Mouse (Mus musculus) left cerebral cortex, adult 18-20 months (tissue): ENCODE results near the gene Trim28. TPM values are rescaled to one million over a fixed set of nuclear protein-coding genes. Genes with fewer than 3 reads are reported as not detected.

ENCODE experiments used
- DNase-seq, 2 experiments: peaks; one replicate each; pipeline ENCODE4 v3.0.0; 2021 to 2022; ENCODE audit warnings: low spot score in 2 of 2, mixed read lengths in 1 of 2
- long read RNA-seq, 2 experiments: library from polyadenylated mRNA; stranded (forward); transcript quantifications; one replicate each; pipeline ENCODE4 v2.0.0; 2021
- total RNA-seq, 2 experiments: library from RNA; stranded (reverse); gene quantifications; 2 replicates each; pipeline ENCODE4 v1.2.3; 2021

The Trim28 gene
- 100 to 1,000 TPM; 206 to 207 TPM for total RNA-seq
- long read RNA-seq, experiment 1, transcript Trim28-201 (17 exons, 3,245 nt), result major isoform, 181 of 278 reads
- long read RNA-seq, experiment 1, partial matches to known transcripts, result 11 of 278 reads
- long read RNA-seq, experiment 1, other reads (novel, unspliced or antisense), result 86 of 278 reads
- long read RNA-seq, experiment 2, transcript Trim28-201 (17 exons, 3,245 nt), result major isoform, 126 of 185 reads
- long read RNA-seq, experiment 2, partial matches to known transcripts, result 14 of 185 reads
- long read RNA-seq, experiment 2, other reads (novel, unspliced or antisense), result 45 of 185 reads

DNA sequence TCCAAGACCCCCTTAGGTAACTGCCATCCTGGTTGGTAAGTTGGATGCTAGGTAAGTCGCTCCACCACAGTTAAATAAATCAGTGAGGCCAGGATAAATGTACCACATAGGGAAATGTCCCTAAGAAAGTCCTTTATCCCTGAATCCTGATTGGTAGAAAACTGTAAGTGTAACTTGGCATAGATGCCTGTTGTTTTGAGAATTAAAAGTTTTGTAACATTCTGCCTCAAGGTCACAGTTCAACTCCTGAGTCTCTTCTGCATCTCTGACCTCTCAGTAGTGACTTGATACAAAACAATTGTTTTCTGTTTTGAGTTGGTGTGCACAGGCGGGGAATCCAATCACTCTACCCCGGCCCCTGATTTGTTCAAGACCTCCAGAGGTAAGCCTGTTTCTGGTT, at the start of gene Trim28:
Gene Trim28 (plus strand): TSS at position 264 of the 400 bp plus-strand sequence.
- no peak for DNase-seq

DNA sequence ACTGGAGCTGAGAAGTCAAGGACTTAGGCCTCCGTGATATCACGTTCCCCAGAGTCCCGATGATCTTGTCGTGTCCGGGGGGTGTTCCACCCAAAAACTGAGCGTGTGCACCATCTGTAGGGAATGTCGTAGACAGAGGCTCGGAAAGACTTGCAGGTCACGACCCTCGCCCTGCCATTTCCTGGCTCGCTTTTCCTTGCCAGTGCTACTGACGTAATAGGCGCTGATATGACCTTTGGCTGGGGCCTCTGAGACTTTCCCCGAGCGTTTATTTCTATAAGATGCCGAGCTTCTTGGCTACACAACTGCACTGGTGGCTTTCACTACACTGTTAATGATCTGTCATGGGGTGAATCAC, 49.1 kb upstream of the Trim28 start:
- no peak for DNase-seq

DNA sequence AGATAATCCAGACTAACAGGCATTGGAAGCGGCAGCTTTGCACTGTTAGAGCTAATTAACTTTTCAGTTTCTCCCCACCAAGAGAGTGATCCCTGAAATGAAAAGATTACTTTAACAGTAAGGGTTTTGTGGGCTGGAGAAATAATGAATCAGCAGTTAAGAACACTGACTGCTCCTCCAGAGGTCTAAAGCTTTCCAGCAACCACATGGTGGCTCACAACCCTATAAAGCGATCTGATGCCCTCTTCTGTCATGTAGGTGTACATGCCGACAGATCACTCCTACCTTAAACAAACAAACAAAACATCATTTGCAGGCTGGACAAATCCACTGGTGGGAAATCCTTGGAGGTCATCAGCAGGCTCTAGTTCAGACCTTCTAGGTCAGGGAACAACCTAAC, 44.0 kb upstream of the Trim28 start:
- DNase-seq, result no peak

DNA sequence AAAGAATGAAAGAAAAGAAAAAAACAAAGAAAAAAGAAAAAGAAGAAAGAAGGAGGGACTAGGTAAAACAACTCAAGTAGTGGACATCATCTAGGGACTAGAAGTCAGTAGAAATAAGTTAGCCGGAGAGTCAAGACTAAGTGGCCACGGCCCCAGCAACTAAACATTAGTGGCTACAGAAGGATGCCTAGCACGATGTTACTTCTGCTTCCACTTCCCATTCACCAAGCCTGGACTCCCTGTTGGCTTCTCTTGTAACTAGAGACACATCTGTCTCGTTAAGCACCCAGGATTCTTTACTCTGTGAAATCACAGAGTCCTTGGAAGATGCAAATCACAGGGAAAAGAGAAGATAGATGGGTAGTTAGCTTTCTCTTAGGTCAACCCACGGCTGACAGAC, 41.4 kb upstream of the Trim28 start:
- DNase-seq, result no peak

DNA sequence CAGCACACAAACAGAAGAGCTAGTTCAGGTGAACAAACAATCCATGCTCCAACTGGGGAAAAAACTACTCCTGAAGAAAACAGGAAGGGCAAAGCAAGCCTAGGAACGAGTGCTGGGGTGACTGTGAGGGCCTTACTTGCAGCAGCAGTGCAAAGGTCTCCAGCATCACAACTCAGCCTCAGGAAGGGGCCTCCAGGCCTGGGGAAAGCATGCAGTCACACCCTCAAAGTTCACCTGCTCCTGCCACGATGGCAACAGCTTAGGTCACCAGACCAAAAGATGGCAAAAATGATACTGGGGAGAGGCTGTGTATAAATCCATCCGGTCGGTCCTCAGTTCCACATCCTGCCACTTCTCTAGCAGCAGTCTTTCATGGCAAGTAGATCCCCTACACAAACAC, 40.0 kb upstream of the Trim28 start:
- no peak for DNase-seq

DNA sequence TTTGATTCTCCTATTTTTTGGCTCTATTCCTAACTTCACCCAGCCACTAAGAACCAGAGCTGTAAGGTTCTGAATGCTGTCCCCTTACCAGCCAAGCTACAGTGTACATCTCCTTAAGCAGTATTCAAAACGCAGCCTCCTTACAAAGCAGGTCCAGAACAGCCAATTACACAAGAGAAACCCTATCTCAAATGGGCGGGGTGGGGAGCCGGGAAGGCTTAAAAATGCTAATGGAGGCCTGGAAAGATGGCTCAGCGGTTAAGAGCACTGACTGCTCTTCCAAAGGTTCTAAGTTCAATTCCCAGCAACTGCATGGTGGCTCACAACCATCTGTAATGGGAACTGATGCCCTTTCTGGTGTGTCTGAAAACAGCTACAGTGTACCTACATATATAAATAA, 39.2 kb upstream of the Trim28 start:
- no peak for DNase-seq

DNA sequence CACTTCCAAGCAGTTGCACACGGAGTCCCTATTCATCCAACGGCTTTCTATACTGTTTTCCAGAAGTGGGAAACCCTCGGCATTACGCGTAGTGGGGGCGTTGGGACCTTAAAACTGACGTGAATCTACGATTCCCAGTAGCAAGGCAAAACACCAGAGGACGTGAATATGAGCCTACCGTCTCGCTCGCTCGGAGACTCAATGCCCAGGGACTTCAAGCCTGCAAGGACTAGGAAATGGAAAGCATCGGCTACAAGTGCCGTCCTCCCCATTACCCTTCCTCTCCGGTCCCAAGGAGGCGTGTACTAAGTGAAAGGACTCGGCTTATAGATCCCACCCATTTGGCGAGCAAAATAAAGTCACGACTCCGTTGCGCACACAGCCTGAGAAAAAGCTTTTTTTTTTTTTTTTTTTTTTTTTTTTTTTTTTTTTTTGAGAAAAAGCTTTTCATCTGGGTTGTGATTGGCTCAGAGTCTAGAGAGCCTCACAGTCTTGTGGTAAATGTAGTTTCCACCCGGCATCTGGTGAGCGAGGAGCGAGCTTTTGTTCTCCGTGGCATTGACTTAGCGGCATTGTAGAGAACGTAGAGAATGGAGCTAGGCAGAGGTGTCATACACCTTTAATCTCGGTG, 37.3 kb upstream of the Trim28 start:
- DNase-seq, result peak; percentile 29 to 57

DNA sequence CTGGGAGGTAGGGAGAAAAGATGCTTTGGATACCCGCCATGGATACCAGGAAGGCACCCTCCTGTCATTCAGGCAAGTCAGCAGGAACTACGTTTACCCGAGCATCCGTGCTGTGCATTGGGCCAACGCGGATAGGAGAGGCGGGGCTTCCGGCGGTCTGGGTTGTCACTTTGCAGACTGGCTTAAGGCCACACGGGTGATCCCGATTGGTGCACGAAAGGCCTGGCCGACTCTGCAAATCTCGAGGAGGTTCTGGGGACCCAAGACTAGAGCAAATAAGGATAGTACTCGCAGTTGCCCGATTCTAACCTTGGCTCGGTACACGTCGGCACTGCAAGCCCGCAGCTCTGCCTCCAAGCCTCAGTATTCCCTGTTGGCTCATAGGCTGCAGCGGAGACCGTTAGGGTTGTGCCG, 33.2 kb upstream of the Trim28 start, which contains the start of gene Zfp324:
Gene Zfp324 (plus strand): TSS at position 161 of the 414 bp plus-strand sequence.
- DNase-seq, result peak; percentile 85 to 91

DNA sequence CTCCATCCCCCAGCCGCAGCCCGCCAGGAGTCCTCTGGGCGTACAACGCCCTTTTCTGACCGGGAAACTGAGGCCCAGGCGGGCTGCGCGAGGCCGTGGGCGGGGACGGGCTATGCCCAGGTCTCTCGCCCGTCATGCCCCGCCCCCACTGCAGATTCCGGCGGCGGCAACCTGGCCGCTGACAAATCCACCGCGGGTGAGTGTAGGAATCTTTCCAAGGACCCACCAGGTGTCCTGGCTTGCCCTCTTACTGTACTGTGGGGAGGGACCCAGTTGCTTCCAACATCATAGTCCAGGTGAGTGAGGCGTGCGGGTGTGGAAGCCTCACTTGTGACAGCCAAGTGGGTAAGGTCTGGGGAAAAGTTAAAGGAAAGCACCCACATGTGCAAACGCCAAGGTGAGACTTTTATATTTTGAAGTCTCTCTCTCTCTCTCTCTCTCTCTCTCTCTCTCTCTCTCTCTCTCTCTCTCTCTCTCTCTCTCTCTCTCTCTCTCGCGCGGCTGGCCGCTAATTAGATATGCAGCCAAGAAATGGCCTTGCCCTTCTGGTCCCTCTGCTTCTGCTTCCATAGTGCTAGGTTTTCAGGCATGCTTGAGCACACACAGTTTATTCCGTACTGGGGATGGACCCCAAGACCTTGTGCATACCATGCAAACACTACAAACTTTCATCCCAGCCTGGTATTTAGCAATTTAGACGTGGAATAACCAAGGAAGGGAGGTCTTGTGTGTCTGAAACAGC, 32.6 kb upstream of the Trim28 start:
- peak; percentile 48 to 61 for DNase-seq

DNA sequence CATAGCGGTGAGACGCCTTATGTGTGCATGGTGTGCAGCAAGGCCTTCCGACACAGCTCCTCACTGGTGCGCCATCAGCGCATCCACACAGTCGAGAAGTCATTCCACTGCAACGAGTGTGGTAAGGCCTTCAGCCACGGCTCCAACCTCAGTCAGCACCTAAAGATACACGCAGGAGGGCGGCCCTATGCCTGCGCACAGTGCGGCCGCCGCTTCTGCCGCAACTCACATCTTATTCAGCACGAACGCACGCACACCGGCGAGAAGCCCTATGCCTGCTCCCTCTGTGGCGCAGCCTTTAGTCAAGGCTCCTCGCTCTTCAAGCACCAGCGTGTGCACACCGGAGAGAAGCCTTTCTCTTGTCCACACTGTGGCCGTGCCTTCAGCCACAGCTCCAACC, 28.0 kb upstream of the Trim28 start:
- no peak for DNase-seq

DNA sequence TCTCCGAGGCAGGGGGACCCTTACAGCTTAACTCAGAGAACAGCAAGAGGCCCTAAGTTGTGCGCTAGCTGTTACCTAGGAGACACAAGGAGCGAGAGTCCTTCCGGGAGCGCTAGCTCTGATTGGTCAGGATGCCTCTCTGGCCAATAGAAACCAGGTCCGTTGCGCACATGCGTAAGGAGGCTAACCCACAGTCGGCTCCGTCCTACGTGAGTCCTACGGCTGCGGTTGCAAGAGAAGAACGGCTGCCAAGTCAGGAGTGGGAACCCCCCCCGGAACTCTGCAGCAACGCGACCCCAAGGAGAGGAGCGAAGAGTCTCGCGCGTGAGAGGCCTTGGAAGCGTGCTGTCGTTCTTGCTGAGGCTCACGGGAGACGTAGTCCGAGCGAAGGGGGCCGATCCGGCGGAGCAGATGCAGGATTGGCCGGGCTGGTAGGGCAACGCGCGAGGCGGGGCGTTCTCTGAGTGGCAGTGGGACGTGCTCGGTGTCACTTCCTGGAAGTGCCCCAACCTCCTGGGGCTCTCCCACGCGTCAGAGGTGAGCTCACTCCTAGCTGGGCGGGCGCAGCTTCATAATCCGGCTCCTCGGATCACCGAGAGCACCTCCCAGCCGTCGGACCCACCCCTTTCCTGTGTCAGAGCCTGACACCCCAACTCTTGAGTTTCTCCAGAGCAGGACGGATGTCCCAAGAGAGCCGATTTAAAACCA, 21.1 kb upstream of the Trim28 start, which contains the start of gene Zfp446:
Gene Zfp446 (plus strand): TSS at position 167 of the 708 bp plus-strand sequence.
- peak; percentile 99 for DNase-seq

DNA sequence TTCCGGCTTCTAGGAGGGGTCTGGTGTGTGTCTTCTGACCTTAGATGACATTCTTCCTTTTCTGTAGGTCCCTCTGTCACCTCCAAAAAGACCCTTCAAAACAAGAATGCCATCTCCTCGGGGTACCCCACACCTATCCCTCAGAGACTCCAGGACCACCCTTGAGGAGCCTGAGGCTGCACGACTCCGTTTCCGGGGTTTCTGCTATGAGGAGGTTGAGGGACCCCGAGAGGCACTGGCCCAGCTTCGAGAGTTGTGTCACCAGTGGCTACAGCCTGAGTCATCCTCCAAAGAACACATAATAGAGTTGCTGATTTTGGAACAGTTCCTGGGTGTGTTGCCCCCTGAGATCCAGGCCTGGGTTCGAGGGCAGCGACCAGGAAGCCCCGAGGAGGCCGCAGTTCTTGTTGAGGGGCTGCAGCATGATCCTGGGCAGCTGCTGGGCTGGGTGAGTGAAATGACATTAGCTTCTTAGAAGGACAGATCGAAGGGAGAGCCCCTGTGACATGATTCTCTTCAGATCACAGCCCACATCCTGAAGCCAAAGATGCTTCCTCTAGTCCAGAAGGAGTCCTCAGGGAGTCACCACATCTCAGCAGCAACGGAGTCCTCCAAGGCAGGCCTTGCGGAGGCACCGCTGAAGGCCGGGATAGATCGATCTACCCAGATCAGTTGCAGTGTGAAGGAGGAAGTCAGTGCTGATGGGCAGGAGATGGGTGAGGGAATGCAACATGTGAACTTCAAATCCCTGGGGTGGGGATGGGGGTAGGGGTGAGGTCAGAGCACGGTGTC, 19.8 kb upstream of the Trim28 start:
- DNase-seq, result no peak

DNA sequence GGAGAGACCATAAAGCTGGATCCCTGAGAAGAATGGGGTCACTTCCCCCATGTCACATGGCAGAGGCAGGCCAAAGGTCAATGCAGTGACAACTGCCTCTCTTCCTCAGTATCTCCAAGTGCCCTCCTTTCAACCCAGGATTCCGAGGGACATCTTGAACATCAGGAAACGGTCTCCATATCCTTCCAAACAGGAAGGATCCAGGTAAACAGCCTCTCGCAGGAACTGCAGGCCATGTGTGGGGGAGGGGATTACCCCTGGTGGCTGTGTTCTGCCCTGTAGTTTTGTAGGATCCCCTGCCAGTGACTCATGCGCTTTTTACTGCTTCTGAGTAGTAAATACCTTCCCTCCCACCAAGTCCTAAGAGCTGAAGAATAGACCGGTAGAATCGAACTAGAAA, 19.1 kb upstream of the Trim28 start:
- DNase-seq, result no peak

DNA sequence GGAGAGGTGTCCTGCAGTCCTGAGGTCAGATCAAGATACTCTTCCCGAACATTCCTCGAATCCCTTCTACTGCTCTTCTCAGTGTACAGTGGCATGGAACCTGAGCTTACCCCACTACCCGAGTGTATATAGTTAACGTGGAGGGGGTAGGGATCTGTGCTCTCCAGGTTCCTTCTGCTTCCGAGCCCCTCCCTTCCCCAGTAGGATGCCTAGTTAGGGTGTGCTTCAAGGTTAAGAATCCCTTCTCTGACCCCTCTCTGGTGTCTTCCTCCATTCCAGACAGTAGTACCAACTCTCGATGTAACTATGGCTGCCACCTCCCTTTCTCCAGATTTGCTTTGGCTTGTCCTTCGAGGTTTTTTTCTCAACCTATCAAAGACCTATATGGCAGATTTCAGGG, 18.6 kb upstream of the Trim28 start:
- no peak for DNase-seq

DNA sequence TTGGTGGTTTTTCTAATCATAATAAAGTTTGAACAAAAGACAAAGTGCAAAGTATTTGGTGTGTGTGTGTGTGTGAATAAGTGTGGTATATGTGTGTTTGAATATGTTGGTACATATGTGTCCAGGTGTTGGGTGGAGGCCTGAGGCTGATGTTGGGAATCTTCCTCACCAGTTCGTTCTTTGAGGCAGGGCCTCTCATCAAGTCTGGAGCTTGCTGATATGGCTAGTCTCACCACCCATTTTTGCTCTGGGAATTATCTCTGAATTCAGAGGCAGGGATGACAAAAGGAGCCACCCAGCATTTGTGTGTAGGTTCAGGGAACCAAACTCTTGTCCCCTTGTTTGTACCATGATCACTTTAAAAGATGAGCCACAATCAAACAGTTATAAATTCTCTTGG, 13.2 kb upstream of the Trim28 start:
- no peak for DNase-seq

DNA sequence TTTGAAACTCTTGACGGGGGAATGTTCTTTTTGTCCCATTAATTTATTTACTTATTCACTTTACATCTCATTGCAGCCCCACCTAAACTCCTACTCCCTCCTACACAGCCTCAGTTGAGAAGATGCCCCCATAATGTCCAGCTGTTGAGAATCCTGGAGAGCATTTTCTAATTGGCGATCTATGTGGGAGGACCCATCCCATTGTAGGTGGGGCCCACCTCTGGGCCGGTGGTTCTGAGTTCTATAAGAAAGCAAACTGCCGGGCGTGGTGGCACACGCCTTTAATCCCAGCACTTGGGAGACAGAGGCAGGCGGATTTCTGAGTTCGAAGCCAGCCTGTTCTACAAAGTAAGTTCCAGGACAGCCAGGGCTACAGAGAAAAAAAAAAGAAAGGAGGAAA, 12.0 kb upstream of the Trim28 start:
- no peak for DNase-seq

DNA sequence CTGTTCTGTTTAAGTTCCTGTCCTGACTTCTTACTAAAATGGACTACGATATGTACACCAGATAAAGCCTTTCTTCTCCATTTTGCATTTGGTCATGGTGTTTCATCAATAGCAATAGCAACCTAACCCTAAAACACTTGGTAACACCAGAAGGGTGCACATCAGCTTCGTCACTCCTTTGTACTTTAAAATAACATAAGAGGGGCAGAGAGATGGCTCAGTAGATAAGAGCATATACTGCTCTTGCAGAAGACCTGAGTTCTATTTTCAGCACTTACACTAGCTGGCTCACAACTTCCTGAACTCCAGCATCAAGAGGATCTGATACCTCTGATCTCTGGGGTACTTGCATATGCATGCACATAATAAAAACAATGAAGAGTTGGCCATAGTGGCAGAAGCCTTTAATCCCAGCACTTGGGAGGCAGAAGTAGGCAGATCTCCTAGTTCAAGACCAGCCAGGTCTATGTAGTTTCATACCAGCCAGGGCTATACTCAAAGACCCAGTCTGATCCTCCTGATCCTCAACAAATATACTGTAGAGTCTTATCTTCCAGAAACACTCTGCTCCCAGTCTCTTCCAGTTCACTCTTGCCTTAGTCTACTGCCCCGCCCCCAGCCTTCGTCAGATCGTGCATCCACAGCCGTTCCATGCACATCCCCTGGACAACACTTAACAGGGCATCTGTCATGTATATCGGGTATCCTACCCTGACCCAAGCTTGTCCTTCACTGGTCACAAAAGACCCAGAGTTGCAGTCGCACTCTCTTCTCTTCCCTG, 11.3 kb upstream of the Trim28 start:
- DNase-seq, result no peak

DNA sequence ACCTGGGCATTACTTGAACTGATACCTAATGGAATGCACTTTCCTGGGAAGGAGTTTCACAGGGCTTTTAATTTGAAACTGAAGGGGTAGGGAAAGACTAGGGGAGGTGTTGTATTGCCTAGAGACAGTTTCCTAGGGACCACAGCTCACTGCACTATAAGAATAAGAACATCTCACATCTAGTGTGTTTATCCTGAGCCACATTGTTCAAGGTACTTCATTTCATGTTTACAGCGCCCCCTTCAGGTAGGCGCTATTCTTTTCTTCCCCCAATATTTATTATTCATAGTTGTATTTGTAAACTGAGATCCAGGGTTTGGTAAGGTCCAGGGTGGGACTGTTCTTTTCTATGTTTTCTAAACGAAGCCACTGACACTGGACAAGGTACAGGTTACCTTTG, 6.7 kb upstream of the Trim28 start:
- DNase-seq, result no peak

DNA sequence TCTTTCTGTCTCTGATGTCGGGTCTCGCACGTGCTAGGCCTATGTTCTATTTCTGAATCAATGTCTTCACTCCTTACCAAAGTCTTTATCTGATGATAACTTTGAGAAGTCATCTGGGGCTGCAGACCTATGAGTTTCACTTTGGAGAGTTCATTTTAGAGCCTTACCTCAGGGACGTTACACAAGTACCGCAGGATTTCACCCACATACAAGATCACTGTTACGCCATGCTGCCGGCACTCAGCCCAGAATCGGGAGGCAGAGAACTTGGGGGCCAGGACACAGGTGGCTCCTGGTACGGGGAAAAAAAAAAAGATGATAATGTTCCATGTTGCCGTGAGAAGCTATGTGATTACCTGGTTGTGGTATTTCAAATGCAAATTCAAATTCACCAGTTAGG, 5.8 kb upstream of the Trim28 start:
- no peak for DNase-seq

DNA sequence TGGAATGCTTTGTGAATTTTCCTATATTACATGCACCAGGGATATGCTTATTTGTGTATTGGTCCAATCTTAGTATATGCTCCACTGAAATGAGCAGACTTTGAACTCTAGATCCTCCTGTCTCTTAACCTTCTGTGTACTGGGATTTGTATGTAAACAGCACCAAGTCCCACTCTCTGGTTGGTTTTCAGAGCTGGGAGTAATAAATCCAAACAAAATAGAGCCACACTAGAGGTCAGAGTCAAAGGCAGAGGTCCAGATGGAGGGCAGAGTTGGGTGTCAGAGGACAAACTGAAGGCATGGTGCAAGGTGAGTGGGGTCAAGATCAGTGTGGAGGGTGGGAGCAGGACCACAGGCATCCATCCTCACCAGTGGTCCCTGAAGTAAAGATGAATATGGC, 3.1 kb upstream of the Trim28 start:
- DNase-seq, result no peak
